Mouse (Mus musculus): ENCODE measurements around the gene Capn7. TPM values are rescaled to one million over a fixed set of nuclear protein-coding genes. Genes with fewer than 3 reads are reported as not detected.

Gene Capn7
- total and polyA plus RNA-seq, 2 experiments = 6.1 to 38.1 TPM

DNA sequence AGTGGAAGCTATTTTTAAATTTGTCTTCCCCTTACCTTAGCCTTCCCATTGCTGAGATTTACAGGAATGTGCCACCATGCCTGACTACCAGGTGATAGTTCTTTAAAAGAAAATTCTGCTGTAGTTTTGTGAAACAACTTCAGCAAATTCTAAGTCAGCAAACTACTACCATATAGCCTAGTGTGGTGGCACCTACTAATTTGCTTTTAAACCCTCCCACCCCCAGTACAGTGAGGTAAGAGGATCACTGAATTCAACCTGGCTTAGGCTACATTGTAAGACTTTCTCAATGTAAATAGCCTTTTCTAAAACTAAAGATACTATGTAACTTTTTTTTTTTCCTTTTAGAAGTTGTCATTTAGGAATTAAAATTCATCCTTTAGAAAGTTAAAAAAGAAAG is 1.5 kb downstream of the Capn7 start:
- TF ChIP-seq POLR2A (IDR thresholded peaks at IDR 0.05; ENCODE audit: extremely low read depth, insufficient read depth, low read length) (no peak), CTCF (IDR thresholded peaks at IDR 0.05; ENCODE audit: low read depth, low read length) (no peak)
- no peak overlapping the region for H3K27ac ChIP-seq (replicated peaks; ENCODE audit: insufficient read depth, low read depth, low read length)
- H3K9ac ChIP-seq (ENCODE audit: low read depth, low read length) = 0 out of 2 replicates have a peak overlapping the region, but pooled peaks have one; percentile 48
- H3K4me1 ChIP-seq (ENCODE audit: control insufficient read depth, insufficient read depth, low read length) = peaks cover 6% of the 10 kb centered on the region
- no peak for DNase-seq (ENCODE audit: extremely low read depth, low read depth, low spot score)
- peaks cover 6% of the 10 kb centered on the region; the same call in 1 of the 2 replicates for H3K79me2 ChIP-seq (ENCODE audit: control insufficient read depth, insufficient read depth, low read length)
- H3K36me3 ChIP-seq (ENCODE audit: control insufficient read depth, insufficient read depth, low read length) = peaks cover 7% of the 10 kb centered on the region
- H3K27me3 ChIP-seq (ENCODE audit: control insufficient read depth, insufficient read depth, low read length) = no peaks in the 10 kb centered on the region
- H3K4me3 ChIP-seq (ENCODE audit: insufficient read depth, low read depth, low read length) = no peak overlapping the region

DNA sequence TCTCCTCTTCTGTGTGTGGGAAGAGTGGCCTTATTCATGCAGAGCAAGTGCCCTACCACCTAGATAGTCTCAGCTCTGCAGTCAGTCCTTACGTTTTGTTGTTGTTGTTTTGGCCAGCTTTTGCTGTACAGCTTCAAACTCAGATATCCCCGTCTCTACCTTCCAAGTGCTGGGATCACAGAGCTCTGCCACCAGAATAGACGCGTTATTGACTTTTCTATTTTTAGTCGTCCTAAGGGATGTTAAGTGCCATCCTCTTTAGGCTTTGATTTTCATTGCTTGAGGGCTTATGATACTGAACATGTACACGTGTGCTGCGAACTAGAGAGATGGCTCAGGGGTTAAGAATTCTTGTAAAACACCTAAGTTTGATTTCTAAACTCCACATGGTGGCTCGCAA is 6.8 kb downstream of the Capn7 start:
- WGBS = 79% methylated on average over 8 of the region's 8 CpGs
- H3K4me1 ChIP-seq (ENCODE audit: control insufficient read depth, insufficient read depth, low read length) = no peaks in the 10 kb centered on the region
- H3K9ac ChIP-seq (ENCODE audit: low read depth, low read length) = no peak overlapping the region
- H3K27me3 ChIP-seq (ENCODE audit: control insufficient read depth, insufficient read depth, low read length) = no peaks in the 10 kb centered on the region
- peaks cover 37% of the 10 kb centered on the region for H3K36me3 ChIP-seq (ENCODE audit: control insufficient read depth, insufficient read depth, low read length)
- no peak overlapping the region for H3K27ac ChIP-seq (replicated peaks; ENCODE audit: insufficient read depth, low read depth, low read length)
- TF ChIP-seq CTCF (IDR thresholded peaks at IDR 0.05; ENCODE audit: low read depth, low read length) = no peak
- no peak for TF ChIP-seq POLR2A (IDR thresholded peaks at IDR 0.05; ENCODE audit: extremely low read depth, insufficient read depth, low read length)
- no peak for DNase-seq (ENCODE audit: extremely low read depth, low read depth, low spot score)
- no peak overlapping the region for H3K4me3 ChIP-seq (ENCODE audit: insufficient read depth, low read depth, low read length)
- H3K79me2 ChIP-seq (ENCODE audit: control insufficient read depth, insufficient read depth, low read length) = peaks cover 6% of the 10 kb centered on the region; the same call in 1 of the 2 replicates

DNA sequence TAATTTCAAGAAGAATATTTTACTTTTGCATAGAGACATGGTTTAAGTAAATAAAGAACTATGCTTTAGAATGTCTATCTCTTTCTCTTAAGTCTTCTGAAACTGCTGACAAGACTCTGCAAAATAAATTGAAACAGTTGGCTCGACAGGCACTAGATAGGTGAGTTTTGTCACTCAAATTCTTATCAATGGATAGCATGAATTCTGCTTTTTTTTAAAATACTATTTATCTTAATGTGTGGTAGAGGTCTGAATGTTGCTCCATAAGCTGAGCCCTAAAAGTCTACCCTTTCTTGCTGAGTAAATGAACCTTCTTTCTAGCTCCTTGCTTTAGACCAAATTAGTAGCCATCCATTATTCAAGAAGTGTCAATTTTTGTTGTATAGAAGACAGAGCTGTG is 8.9 kb downstream of the Capn7 start:
- Histone ChIP-seq H3K79me2 (ENCODE audit: control insufficient read depth, insufficient read depth, low read length) (peaks cover 3% of the 10 kb centered on the region; the same call in 1 of the 2 replicates), H3K27me3 (ENCODE audit: control insufficient read depth, insufficient read depth, low read length) (no peaks in the 10 kb centered on the region), H3K36me3 (ENCODE audit: control insufficient read depth, insufficient read depth, low read length) (peaks cover 42% of the 10 kb centered on the region), H3K9ac (ENCODE audit: low read depth, low read length) (no peak overlapping the region), H3K27ac (replicated peaks; ENCODE audit: insufficient read depth, low read depth, low read length) (no peak overlapping the region), H3K4me3 (ENCODE audit: insufficient read depth, low read depth, low read length) (no peak overlapping the region), H3K4me1 (ENCODE audit: control insufficient read depth, insufficient read depth, low read length) (no peaks in the 10 kb centered on the region)
- no peak for DNase-seq (ENCODE audit: extremely low read depth, low read depth, low spot score)
- TF ChIP-seq POLR2A (IDR thresholded peaks at IDR 0.05; ENCODE audit: extremely low read depth, insufficient read depth, low read length) = no peak
- TF ChIP-seq CTCF (IDR thresholded peaks at IDR 0.05; ENCODE audit: low read depth, low read length) = no peak
- 91% methylated on average over 1 of the region's 1 CpGs for WGBS

DNA sequence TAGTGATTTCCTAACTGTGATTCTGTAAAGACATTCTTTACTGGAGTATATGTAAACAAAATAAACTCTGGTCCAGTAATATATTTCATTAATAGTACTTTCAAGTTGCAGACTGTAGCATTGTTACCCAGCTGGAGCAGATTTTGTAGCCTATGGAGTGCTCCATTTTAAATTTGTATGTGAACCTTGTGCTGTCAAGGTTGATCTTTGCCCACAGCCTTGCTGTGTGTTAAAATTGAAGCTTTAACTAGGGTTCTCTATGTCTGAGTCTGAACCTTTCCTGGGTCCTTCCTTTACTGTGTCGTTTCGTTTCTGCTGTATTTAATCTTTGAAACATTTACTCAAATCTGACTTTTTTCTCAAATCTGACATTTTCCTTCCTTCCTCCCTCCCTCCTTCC is 25.8 kb downstream of the Capn7 start:
- H3K79me2 ChIP-seq (ENCODE audit: control insufficient read depth, insufficient read depth, low read length) = no peaks in the 10 kb centered on the region
- DNase-seq (ENCODE audit: extremely low read depth, low read depth, low spot score) = no peak
- H3K36me3 ChIP-seq (ENCODE audit: control insufficient read depth, insufficient read depth, low read length) = peaks cover 54% of the 10 kb centered on the region
- WGBS = 39% methylated on average over 2 of the region's 2 CpGs
- H3K27ac ChIP-seq (replicated peaks; ENCODE audit: insufficient read depth, low read depth, low read length) = no peak overlapping the region
- H3K4me1 ChIP-seq (ENCODE audit: control insufficient read depth, insufficient read depth, low read length) = no peaks in the 10 kb centered on the region
- no peak for TF ChIP-seq CTCF (IDR thresholded peaks at IDR 0.05; ENCODE audit: low read depth, low read length)
- no peak for TF ChIP-seq POLR2A (IDR thresholded peaks at IDR 0.05; ENCODE audit: extremely low read depth, insufficient read depth, low read length)
- no peak overlapping the region for H3K4me3 ChIP-seq (ENCODE audit: insufficient read depth, low read depth, low read length)
- H3K27me3 ChIP-seq (ENCODE audit: control insufficient read depth, insufficient read depth, low read length) = no peaks in the 10 kb centered on the region
- H3K9ac ChIP-seq (ENCODE audit: low read depth, low read length) = no peak overlapping the region

- DNase-seq (ENCODE audit: extremely low read depth, low read depth, low spot score) = no peak
- TF ChIP-seq POLR2A (IDR thresholded peaks at IDR 0.05; ENCODE audit: extremely low read depth, insufficient read depth, low read length) = no peak
- Histone ChIP-seq H3K36me3 (ENCODE audit: control insufficient read depth, insufficient read depth, low read length) (peaks cover 61% of the 10 kb centered on the region), H3K4me3 (ENCODE audit: insufficient read depth, low read depth, low read length) (no peak overlapping the region), H3K27ac (replicated peaks; ENCODE audit: insufficient read depth, low read depth, low read length) (no peak overlapping the region), H3K79me2 (ENCODE audit: control insufficient read depth, insufficient read depth, low read length) (no peaks in the 10 kb centered on the region), H3K4me1 (ENCODE audit: control insufficient read depth, insufficient read depth, low read length) (no peaks in the 10 kb centered on the region), H3K27me3 (ENCODE audit: control insufficient read depth, insufficient read depth, low read length) (no peaks in the 10 kb centered on the region), H3K9ac (ENCODE audit: low read depth, low read length) (no peak overlapping the region)
- 96% methylated on average over 4 of the region's 4 CpGs for WGBS
These were observed 28.2 kb downstream of the Capn7 start for GRCm38 (mm10) chr14:31364589-31364988.

DNA sequence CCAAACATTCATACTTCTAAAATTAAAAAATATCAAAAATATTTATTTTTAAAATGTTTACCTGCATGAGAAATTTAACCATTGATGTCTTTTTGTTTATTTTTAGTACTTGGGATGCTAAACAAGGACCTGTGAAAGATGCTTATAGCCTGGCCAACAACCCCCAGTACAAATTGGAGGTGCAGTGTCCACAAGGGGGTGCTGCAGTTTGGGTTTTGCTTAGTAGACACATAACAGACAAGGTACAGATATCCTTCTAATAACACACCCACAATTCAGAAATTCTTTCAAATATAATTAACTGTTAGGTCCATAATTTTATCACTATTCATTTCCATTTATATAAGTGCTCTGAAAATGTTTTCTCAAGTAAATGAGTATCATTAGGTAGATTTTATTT is 28.9 kb downstream of the Capn7 start:
- TF ChIP-seq CTCF (IDR thresholded peaks at IDR 0.05; ENCODE audit: low read depth, low read length) = peak; percentile 56
- no peak for TF ChIP-seq POLR2A (IDR thresholded peaks at IDR 0.05; ENCODE audit: extremely low read depth, insufficient read depth, low read length)
- Histone ChIP-seq H3K4me1 (ENCODE audit: control insufficient read depth, insufficient read depth, low read length) (no peaks in the 10 kb centered on the region), H3K9ac (ENCODE audit: low read depth, low read length) (no peak overlapping the region), H3K27me3 (ENCODE audit: control insufficient read depth, insufficient read depth, low read length) (no peaks in the 10 kb centered on the region), H3K79me2 (ENCODE audit: control insufficient read depth, insufficient read depth, low read length) (no peaks in the 10 kb centered on the region), H3K27ac (replicated peaks; ENCODE audit: insufficient read depth, low read depth, low read length) (no peak overlapping the region), H3K4me3 (ENCODE audit: insufficient read depth, low read depth, low read length) (no peak overlapping the region), H3K36me3 (ENCODE audit: control insufficient read depth, insufficient read depth, low read length) (peaks cover 60% of the 10 kb centered on the region)
- DNase-seq (ENCODE audit: extremely low read depth, low read depth, low spot score) = peak; percentile 56

All from liver, adult 2 months (tissue).